Mouse (Mus musculus): ENCODE data around the gene Dnajb12.

DNA sequence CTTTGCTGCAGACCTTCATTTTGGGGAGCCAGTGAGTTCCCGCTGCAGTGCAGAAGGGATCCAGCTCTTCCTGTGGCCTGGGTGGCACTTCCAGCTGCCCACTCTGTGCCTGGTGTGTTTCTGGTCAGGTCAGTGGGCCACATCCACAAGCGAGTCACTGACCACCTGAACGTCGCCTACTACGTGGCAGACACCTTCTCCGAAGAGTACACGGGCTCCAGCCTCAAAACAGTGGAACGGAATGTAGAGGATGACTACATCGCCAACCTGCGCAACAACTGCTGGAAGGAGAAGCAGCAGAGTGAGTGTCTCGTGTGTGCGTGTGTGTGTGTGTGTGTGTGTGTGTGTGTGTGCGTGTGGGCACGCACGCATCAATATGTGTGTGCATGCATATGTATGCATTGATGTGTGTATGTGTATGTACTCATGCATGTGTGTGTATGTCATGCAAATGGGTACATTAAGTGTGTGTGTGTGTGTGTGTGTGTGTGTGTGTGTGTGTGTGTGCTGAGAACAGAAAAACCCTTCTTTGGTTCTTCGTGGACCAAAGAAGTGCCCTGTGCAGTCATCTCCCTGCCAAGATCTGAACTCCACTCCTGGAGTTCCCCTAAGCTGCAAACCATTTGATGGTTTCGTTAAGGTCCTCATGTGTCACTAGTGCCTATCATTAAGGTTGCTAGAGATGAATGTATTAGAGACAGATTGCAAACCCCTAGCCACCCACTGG is 16.3 kb downstream of the Dnajb12 start:
- TF ChIP-seq CTCF (conservative IDR thresholded peaks at IDR 0.05 in 1 of 2, IDR thresholded peaks at IDR 0.05 in 1 of 2; ENCODE audit: low read depth in 2 of 2, low read length in 2 of 2) (no peak), MAFK (IDR thresholded peaks at IDR 0.05; ENCODE audit: insufficient replicate concordance, low read length) (no peak), USF1 (IDR thresholded peaks at IDR 0.05; ENCODE audit: low read depth, low read length) (no peak), TCF12 (IDR thresholded peaks at IDR 0.05; ENCODE audit: low read depth, low read length) (no peak), MEF2A (IDR thresholded peaks at IDR 0.05; ENCODE audit: borderline replicate concordance, low read depth, low read length) (no peak), UBTF (IDR thresholded peaks at IDR 0.05; ENCODE audit: low read depth, low read length) (no peak), POLR2A (IDR thresholded peaks at IDR 0.05; ENCODE audit: low read depth, low read length) (no peak), ZMIZ1 (IDR thresholded peaks at IDR 0.05; ENCODE audit: low read depth, low read length) (no peak), MYC (IDR thresholded peaks at IDR 0.05; ENCODE audit: low read depth, low read length) (no peak), POLR2AphosphoS2 (IDR thresholded peaks at IDR 0.05; ENCODE audit: low read depth, low read length) (no peak), RCOR1 (conservative IDR thresholded peaks at IDR 0.05; ENCODE audit: low read depth, low read length) (no peak), SIN3A (IDR thresholded peaks at IDR 0.05; ENCODE audit: low read length) (no peak), EP300 (IDR thresholded peaks at IDR 0.05; ENCODE audit: low read length) (no peak)
